Mouse (Mus musculus) spleen, adult 2 months (tissue): ENCODE data around the gene Slc36a3.

Source experiments
- CTCF ChIP-seq: fragments of 200-500 bp; IDR thresholded peaks from 2 replicates; pipeline ENCODE4 v1.5.1; 2011; ENCODE audit warnings: mild to moderate bottlenecking, inconsistent platforms; ENCODE audit not compliant: insufficient read depth, insufficient read length, insufficient replicate concordance; ENCODE audit errors: extremely low read depth
- POLR2A ChIP-seq: fragments of 200-500 bp; IDR thresholded peaks from 2 replicates; pipeline ENCODE4 v1.6.1; 2011; ENCODE audit warnings: low read depth, low read length, inconsistent platforms

- TF ChIP-seq CTCF (no peak), POLR2A (no peak)
These were observed 16.6 kb downstream of the Slc36a3 start for GRCm38 (mm10) chr11:55134871-55135270.
